17 mouse cellular contexts compared by ENCODE assay signal in genomic region chr13:78883062-78883461, GRCm38 (mm10).
A peak's percentile ranks its signal among the peaks of the same experiment; 100 is the strongest.
DNase-seq lines count a peak whose midpoint lies in the region; ATAC-seq and TF ChIP-seq lines count a peak whose summit lies in the region.
"Had no signal": no experiment of that assay in that cellular context is flagged by ENCODE, and none has a peak within 500 bp of the region (broad histone marks: within the 10 kb centered on the region; RNA-seq: fewer than 3 reads in every experiment).

No protein-coding gene starts in this region.

- H3K27me3 ChIP-seq in embryonic facial prominence, embryonic 14.5 days (replicated peaks; ENCODE audit: control insufficient read depth, insufficient read depth, low read length): no peaks in the 10 kb centered on the region
- H3K27me3 ChIP-seq in embryonic facial prominence, embryonic 10.5 days (replicated peaks; ENCODE audit: low read depth, poor library complexity, severe bottlenecking): no peaks in the 10 kb centered on the region
- H3K27me3 ChIP-seq in kidney, postnatal 0 days (ENCODE audit: insufficient read depth, low read length): no peaks in the 10 kb centered on the region
- no peaks in the 10 kb centered on the region for H3K27me3 ChIP-seq in lung, embryonic 16.5 days (ENCODE audit: control insufficient read depth, insufficient read depth, low read depth, low read length)
- no peaks in the 10 kb centered on the region for H3K27me3 ChIP-seq in stomach, embryonic 15.5 days (replicated peaks)
- H3K27me3 ChIP-seq: embryonic facial prominence, embryonic 13.5 days; forebrain, embryonic 13.5 days; heart, embryonic 13.5 days had no signal

- 70% methylated on average over 1 of the region's 1 CpGs for WGBS in embryonic facial prominence, embryonic 14.5 days
- WGBS in embryonic facial prominence, embryonic 10.5 days: 97% methylated on average over 1 of the region's 1 CpGs
- 70% methylated on average over 1 of the region's 1 CpGs for WGBS in kidney, postnatal 0 days
- 24% methylated on average over 1 of the region's 1 CpGs for WGBS in lung, embryonic 16.5 days
- 41% methylated on average over 1 of the region's 1 CpGs for WGBS in stomach, embryonic 15.5 days

- no peaks in the 10 kb centered on the region for H3K9me3 ChIP-seq in embryonic facial prominence, embryonic 14.5 days (ENCODE audit: control insufficient read depth, low read length)
- H3K9me3 ChIP-seq in embryonic facial prominence, embryonic 10.5 days: no peaks in the 10 kb centered on the region
- H3K9me3 ChIP-seq in kidney, postnatal 0 days (replicated peaks; ENCODE audit: low read length): no peaks in the 10 kb centered on the region
- no peaks in the 10 kb centered on the region for H3K9me3 ChIP-seq in lung, embryonic 16.5 days (ENCODE audit: control insufficient read depth, low read length)
- H3K9me3 ChIP-seq in stomach, embryonic 15.5 days: no peaks in the 10 kb centered on the region
- H3K9me3 ChIP-seq: embryonic facial prominence, embryonic 13.5 days; forebrain, embryonic 13.5 days; heart, embryonic 13.5 days had no signal

- no peak overlapping the region for H3K4me2 ChIP-seq in embryonic facial prominence, embryonic 14.5 days (ENCODE audit: low read depth, low read length)
- no peak overlapping the region for H3K4me2 ChIP-seq in kidney, postnatal 0 days (ENCODE audit: low read length)
- H3K4me2 ChIP-seq in lung, embryonic 16.5 days (ENCODE audit: low read depth, low read length): no peak overlapping the region
- H3K4me2 ChIP-seq in stomach, embryonic 15.5 days: no peak overlapping the region
- H3K4me2 ChIP-seq: embryonic facial prominence, embryonic 13.5 days; forebrain, embryonic 13.5 days; heart, embryonic 13.5 days had no signal

- no peaks in the 10 kb centered on the region for H3K36me3 ChIP-seq in embryonic facial prominence, embryonic 14.5 days (ENCODE audit: control insufficient read depth, insufficient read depth, low read length)
- H3K36me3 ChIP-seq in embryonic facial prominence, embryonic 10.5 days (replicated peaks): no peaks in the 10 kb centered on the region
- no peaks in the 10 kb centered on the region for H3K36me3 ChIP-seq in kidney, postnatal 0 days (ENCODE audit: insufficient read depth, low read length)
- H3K36me3 ChIP-seq in lung, embryonic 16.5 days (ENCODE audit: control insufficient read depth, insufficient read depth, low read length): no peaks in the 10 kb centered on the region
- no peaks in the 10 kb centered on the region for H3K36me3 ChIP-seq in stomach, embryonic 15.5 days
- H3K36me3 ChIP-seq: embryonic facial prominence, embryonic 13.5 days; heart, embryonic 13.5 days had no signal

- no peak overlapping the region for H3K27ac ChIP-seq in embryonic facial prominence, embryonic 14.5 days (replicated peaks; ENCODE audit: low read depth, low read length)
- no peak overlapping the region for H3K27ac ChIP-seq in embryonic facial prominence, embryonic 10.5 days (replicated peaks)
- no peak overlapping the region for H3K27ac ChIP-seq in kidney, postnatal 0 days
- H3K27ac ChIP-seq in lung, embryonic 16.5 days (ENCODE audit: low read length): no peak overlapping the region
- H3K27ac ChIP-seq in stomach, embryonic 15.5 days: peak overlapping the region; percentile 61; the same call in 1 of the 2 replicates
- H3K27ac ChIP-seq: embryonic facial prominence, embryonic 13.5 days; forebrain, embryonic 13.5 days; heart, embryonic 13.5 days had no signal

- no peak for ATAC-seq in embryonic facial prominence, embryonic 14.5 days (ENCODE audit: low read depth)
- ATAC-seq in kidney, postnatal 0 days (replicated peaks; ENCODE audit: low FRiP score, low read depth): no peak
- ATAC-seq in lung, embryonic 16.5 days (ENCODE audit: low read depth): peak; percentile 85
- ATAC-seq in stomach, embryonic 15.5 days (ENCODE audit: insufficient read depth, low FRiP score, low read depth): no peak
- ATAC-seq: forebrain, embryonic 13.5 days had no signal

- no peak overlapping the region for H3K9ac ChIP-seq in embryonic facial prominence, embryonic 14.5 days (ENCODE audit: low read depth, low read length)
- H3K9ac ChIP-seq in kidney, postnatal 0 days (ENCODE audit: low read depth, low read length): no peak overlapping the region
- no peak overlapping the region for H3K9ac ChIP-seq in lung, embryonic 16.5 days (ENCODE audit: low read length)
- H3K9ac ChIP-seq in stomach, embryonic 15.5 days: no peak overlapping the region
- H3K9ac ChIP-seq: embryonic facial prominence, embryonic 13.5 days; forebrain, embryonic 13.5 days; heart, embryonic 13.5 days had no signal

- DNase-seq in embryonic facial prominence, embryonic 14.5 days (ENCODE audit: low spot score): peak; percentile 18
- DNase-seq in embryonic facial prominence, embryonic 10.5 days (ENCODE audit: low spot score): no peak
- DNase-seq in kidney, postnatal 0 days (ENCODE audit: low spot score): peak; percentile 82
- DNase-seq in kidney, adult 8-10 months: no peak
- no peak for DNase-seq in lung, postnatal 25 days (ENCODE audit: low spot score)
- DNase-seq: adrenal gland, postnatal 10 days; cerebellum, adult 11-12 months; cerebellum, adult 9-10 months; cerebellum, postnatal 25 days; gastrocnemius, postnatal 36 days; heart, adult 11 months; heart, postnatal 36 days had no signal

- H3K4me1 ChIP-seq in embryonic facial prominence, embryonic 14.5 days (ENCODE audit: control insufficient read depth, insufficient read depth, low read length): no peaks in the 10 kb centered on the region
- H3K4me1 ChIP-seq in embryonic facial prominence, embryonic 10.5 days: no peaks in the 10 kb centered on the region
- no peaks in the 10 kb centered on the region for H3K4me1 ChIP-seq in kidney, postnatal 0 days (replicated peaks; ENCODE audit: insufficient read depth, low read length)
- peaks cover 3% of the 10 kb centered on the region; the same call in 1 of the 2 replicates for H3K4me1 ChIP-seq in lung, embryonic 16.5 days (replicated peaks; ENCODE audit: control insufficient read depth, insufficient read depth, low read length)
- no peaks in the 10 kb centered on the region for H3K4me1 ChIP-seq in stomach, embryonic 15.5 days
- H3K4me1 ChIP-seq: embryonic facial prominence, embryonic 13.5 days; forebrain, embryonic 13.5 days; heart, embryonic 13.5 days had no signal

- H3K4me3 ChIP-seq in embryonic facial prominence, embryonic 14.5 days (ENCODE audit: low read depth, low read length): no peak overlapping the region
- H3K4me3 ChIP-seq in embryonic facial prominence, embryonic 10.5 days: no peak overlapping the region
- H3K4me3 ChIP-seq in kidney, postnatal 0 days (replicated peaks; ENCODE audit: low read depth, low read length): no peak overlapping the region
- no peak overlapping the region for H3K4me3 ChIP-seq in lung, embryonic 16.5 days (ENCODE audit: low read length)
- no peak overlapping the region for H3K4me3 ChIP-seq in stomach, embryonic 15.5 days (replicated peaks)
- H3K4me3 ChIP-seq: embryonic facial prominence, embryonic 13.5 days; forebrain, embryonic 13.5 days; heart, embryonic 13.5 days had no signal

- TF ChIP-seq CTCF in kidney, postnatal 0 days (IDR thresholded peaks at IDR 0.05; ENCODE audit: low read depth): no peak

Comparison
In these comparisons a context has a peak if more than half of its experiments do, and no peak if none do; other contexts are left out.
1. DNase-seq: peak in embryonic facial prominence, embryonic 14.5 days (single experiment) and kidney, postnatal 0 days (single experiment); none in embryonic facial prominence, embryonic 10.5 days (single experiment), kidney, adult 8-10 months (0 of 2) and lung, postnatal 25 days (single experiment).